Mouse (Mus musculus) adrenal gland, postnatal 14 days (tissue): ENCODE data around the gene Olfr1161. TPM values are rescaled to one million over a fixed set of nuclear protein-coding genes. Genes with fewer than 3 reads are reported as not detected.
"Not testable (repeated sequence)": the region's sequence is repeated elsewhere in the genome, so short reads cannot be mapped to it uniquely, and the experiment has no call there.

Source experiments
- DNase-seq: peaks from one replicate; pipeline ENCODE4 v3.0.0; 2021; ENCODE audit warnings: mixed read lengths
- long read RNA-seq, 2 experiments: library from polyadenylated mRNA; stranded (forward); transcript quantifications; one replicate each; pipeline ENCODE4 v2.0.0; 2021
- total RNA-seq: library from RNA; stranded (reverse); gene quantifications from 2 replicates; pipeline ENCODE4 v1.2.3, GENCODE M21; 2021

The Olfr1161 gene
- not detected in 2 replicates for total RNA-seq
- long read RNA-seq, experiment 1 = 0 reads
- long read RNA-seq, experiment 2 = 0 reads

GRCm38 (mm10) chr2:88022474-88022873, at the start of gene Olfr1161:
Gene Olfr1161 (plus strand): TSS chr2:88022774.
- not testable (repeated sequence) for DNase-seq

GRCm38 (mm10) chr2:87974563-87974962, 48.0 kb upstream of the Olfr1161 start, which contains the start of gene Olfr74:
Gene Olfr74 (minus strand): TSS chr2:87974663.
- DNase-seq = no peak

- no peak for DNase-seq
Measured at GRCm38 (mm10) chr2:87989813-87990212, 32.8 kb upstream of the Olfr1161 start, which contains the start of gene Olfr1158. Gene Olfr1158 (plus strand): TSS chr2:87990113.

GRCm38 (mm10) chr2:88007515-88008318, 14.9 kb upstream of the Olfr1161 start, which contains the start of gene Olfr1160:
Gene Olfr1160 (minus strand): TSS chr2:88008268.
- DNase-seq = no peak

GRCm38 (mm10) chr2:88037599-88037998, 15.0 kb downstream of the Olfr1161 start, which contains the start of gene Olfr73:
Gene Olfr73 (minus strand): TSS chr2:88037699.
- DNase-seq = no peak

GRCm38 (mm10) chr2:88051029-88051428, 28.5 kb downstream of the Olfr1161 start, which contains the start of gene Olfr1162:
Gene Olfr1162 (minus strand): TSS chr2:88051129.
- DNase-seq = no peak

- no peak for DNase-seq
Measured at GRCm38 (mm10) chr2:88063587-88063986, 41.0 kb downstream of the Olfr1161 start.

- DNase-seq = no peak
Measured at GRCm38 (mm10) chr2:88071730-88072129, 49.2 kb downstream of the Olfr1161 start, which contains the start of gene Olfr1163. Gene Olfr1163 (minus strand): TSS chr2:88071830.

Other genes with a start within 250 kb of the Olfr1161 start
- not detected in 2 replicates for gene Olfr152, start 243.3 kb upstream of the Olfr1161 start, total RNA-seq
- not detected in 2 replicates for gene Olfr1143, start 222.2 kb upstream of the Olfr1161 start, total RNA-seq
- gene Olfr1145, start 213.0 kb upstream of the Olfr1161 start, total RNA-seq = not detected in 2 replicates
- not detected in 2 replicates for gene Olfr1148, start 192.2 kb upstream of the Olfr1161 start, total RNA-seq
- not detected in 2 replicates for gene Olfr1150-ps1, start 178.8 kb upstream of the Olfr1161 start, total RNA-seq
- gene Olfr1151, start 166.9 kb upstream of the Olfr1161 start, total RNA-seq = not detected in 2 replicates
- not detected in 2 replicates for gene Olfr1152, start 156.3 kb upstream of the Olfr1161 start, total RNA-seq
- not detected in 2 replicates for gene Olfr1153, start 127.8 kb upstream of the Olfr1161 start, total RNA-seq
- gene Olfr1154, start 117.6 kb upstream of the Olfr1161 start, total RNA-seq = not detected in 2 replicates
- not detected in 2 replicates for gene Olfr1155, start 77.6 kb upstream of the Olfr1161 start, total RNA-seq
- not detected in 2 replicates for gene Olfr1156, start 69.7 kb upstream of the Olfr1161 start, total RNA-seq
- gene Olfr1157, start 54.5 kb upstream of the Olfr1161 start, total RNA-seq = not detected in 2 replicates
- gene Olfr74, start 48.1 kb upstream of the Olfr1161 start, total RNA-seq = not detected in 2 replicates
- not detected in 2 replicates for gene Olfr1158, start 32.7 kb upstream of the Olfr1161 start, total RNA-seq
- gene Olfr1160, start 14.5 kb upstream of the Olfr1161 start, total RNA-seq = not detected in 2 replicates
- gene Olfr73, start 14.9 kb downstream of the Olfr1161 start, total RNA-seq = not detected in 2 replicates
- not detected in 2 replicates for gene Olfr1162, start 28.4 kb downstream of the Olfr1161 start, total RNA-seq
- gene Olfr1163, start 49.1 kb downstream of the Olfr1161 start, total RNA-seq = not detected in 2 replicates
- gene Olfr1164, start 71.2 kb downstream of the Olfr1161 start, total RNA-seq = not detected in 2 replicates
- gene Olfr1166, start 105.5 kb downstream of the Olfr1161 start, total RNA-seq = not detected in 2 replicates
- gene Olfr1167, start 132.4 kb downstream of the Olfr1161 start, total RNA-seq = not detected in 2 replicates
- not detected in 2 replicates for gene Olfr1168, start 159.1 kb downstream of the Olfr1161 start, total RNA-seq
- gene Olfr1170, start 205.6 kb downstream of the Olfr1161 start, total RNA-seq = not detected in 2 replicates